Mouse (Mus musculus) stomach, postnatal 0 days (tissue): ENCODE results near the gene Pars2. TPM values are rescaled to one million over a fixed set of nuclear protein-coding genes. Genes with fewer than 3 reads are reported as not detected.

Source experiments
- ATAC-seq: fragments of 200-750 bp; cut with Nextera tagmentation; 2 replicates; pipeline ENCODE4 v1.8.0; 2017; ENCODE audit not compliant: low FRiP score, low TSS enrichment
- DNase-seq: peaks from one replicate; pipeline ENCODE4 v3.0.0-alpha.2; 2016; ENCODE audit warnings: low spot score
- H3K27ac ChIP-seq: fragments of 300-500 bp; sonication (generic); replicated peaks from 2 replicates; pipeline ENCODE4 v1.5.1; 2014; ENCODE audit warnings: mild to moderate bottlenecking, control low read depth
- H3K27me3 ChIP-seq: fragments of 300-500 bp; sonication (generic); 2 replicates; pipeline ENCODE4 v1.6.1; 2014; ENCODE audit warnings: low read length; ENCODE audit not compliant: control insufficient read depth, insufficient read depth
- H3K36me3 ChIP-seq: fragments of 300-500 bp; sonication (generic); 2 replicates; pipeline ENCODE4 v1.6.1; 2014; ENCODE audit warnings: low read length, mixed read lengths; ENCODE audit not compliant: control insufficient read depth, insufficient read depth
- H3K4me1 ChIP-seq: fragments of 300-500 bp; sonication (generic); replicated peaks from 2 replicates; pipeline ENCODE4 v1.6.1; 2014; ENCODE audit warnings: antibody characterized with exemption; ENCODE audit not compliant: control insufficient read depth, insufficient read depth
- H3K4me2 ChIP-seq: fragments of 300-500 bp; sonication (generic); replicated peaks from 2 replicates; pipeline ENCODE4 v1.6.1; 2014; ENCODE audit warnings: low read depth, mild to moderate bottlenecking, control low read depth, moderate library complexity
- H3K4me3 ChIP-seq: fragments of 300-500 bp; sonication (generic); 2 replicates; pipeline ENCODE4 v1.5.1; 2014; ENCODE audit warnings: low read depth, low read length, control low read depth
- H3K9ac ChIP-seq: fragments of 300-500 bp; sonication (generic); 2 replicates; pipeline ENCODE4 v1.6.1; 2014; ENCODE audit warnings: mild to moderate bottlenecking, low read length, control low read depth, mixed read lengths
- H3K9me3 ChIP-seq: fragments of 300-500 bp; sonication (generic); 2 replicates; pipeline ENCODE4 v1.6.1; 2016; ENCODE audit warnings: low read length; ENCODE audit not compliant: control insufficient read depth
- CTCF ChIP-seq: IDR thresholded peaks from 2 replicates; pipeline ENCODE4 v1.5.1; 2016; ENCODE audit warnings: antibody characterized with exemption, low read depth, mild to moderate bottlenecking, moderate library complexity
- EP300 ChIP-seq: optimal IDR thresholded peaks from 2 replicates; pipeline ENCODE3; 2016; ENCODE audit warnings: antibody characterized with exemption
- WGBS: fragments of 180-500 bp; shearing (Covaris S2); extraction: QIAGEN DNeasy Blood & Tissue Kit; methylation state at CpG from one replicate; pipeline ENCODE4 v1.1.7; 2014; 5-methylcytosine and 5-hydroxymethylcytosine counted together
- polyA plus RNA-seq: library from polyadenylated mRNA; unstranded; fragments of >200 nt; fragmentation: Nextera tagmentation; extraction: Ambion mirVana; gene quantifications from 2 replicates; pipeline ENCODE4 v1.2.1, GENCODE M21; 2015

The Pars2 gene
- polyA plus RNA-seq, 1 experiment from 2014 or later = 5.9 TPM

DNA sequence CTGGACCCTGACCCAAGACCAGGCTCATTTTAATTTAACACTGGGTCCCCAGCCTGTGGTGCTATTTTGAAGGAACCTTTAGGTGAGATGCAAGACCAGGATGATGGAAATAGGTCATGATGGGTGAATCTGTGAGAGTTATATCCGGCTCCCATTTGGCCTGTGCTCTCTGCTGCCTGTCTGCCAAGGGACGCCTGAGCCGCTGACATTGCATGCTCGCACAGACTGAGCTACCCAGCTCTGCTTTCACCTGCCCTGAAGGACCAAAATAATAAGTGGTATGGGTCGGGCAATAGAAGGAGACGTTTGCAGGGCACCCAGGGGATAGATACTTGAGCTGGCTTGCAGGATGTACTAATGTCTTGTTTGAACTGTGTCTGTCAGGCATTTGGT, 6.7 kb upstream of the Pars2 start:
- WGBS = 57% methylated on average over 6 of the region's 6 CpGs
- ATAC-seq (no peak), DNase-seq (no peak)
- H3K9ac ChIP-seq = no peak overlapping the region
- no peaks in the 10 kb centered on the region for H3K27me3 ChIP-seq
- no peaks in the 10 kb centered on the region for H3K9me3 ChIP-seq
- H3K4me1 ChIP-seq = no peaks in the 10 kb centered on the region
- H3K4me3 ChIP-seq = no peak overlapping the region
- TF ChIP-seq EP300 (no peak), CTCF (no peak)
- no peak overlapping the region for H3K4me2 ChIP-seq
- no peak overlapping the region for H3K27ac ChIP-seq
- no peaks in the 10 kb centered on the region for H3K36me3 ChIP-seq

DNA sequence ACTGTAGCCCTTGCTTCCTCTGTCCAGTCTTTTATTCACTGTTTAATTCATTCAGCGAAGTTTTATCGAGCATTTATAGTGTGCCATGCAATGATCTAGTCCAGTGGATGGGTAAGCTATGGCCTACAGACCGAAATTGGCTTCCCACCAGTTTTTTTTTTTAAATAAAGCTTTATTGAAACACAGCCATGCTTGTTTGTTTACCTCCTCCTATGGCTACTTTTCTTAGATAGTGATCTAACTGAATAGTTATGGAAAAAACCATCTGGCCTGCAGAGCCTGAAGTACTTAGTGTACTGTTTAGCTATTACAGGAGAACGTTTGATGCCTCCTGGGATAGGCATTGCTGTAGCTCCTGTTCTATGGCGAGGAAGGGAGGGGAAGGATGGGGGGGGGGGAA, 5.1 kb upstream of the Pars2 start:
- no peak for TF ChIP-seq CTCF
- TF ChIP-seq EP300 = no peak
- Histone ChIP-seq H3K27me3 (no peaks in the 10 kb centered on the region), H3K27ac (no peak overlapping the region), H3K36me3 (no peaks in the 10 kb centered on the region), H3K4me1 (no peaks in the 10 kb centered on the region), H3K4me3 (no peak overlapping the region), H3K9ac (no peak overlapping the region), H3K9me3 (no peaks in the 10 kb centered on the region), H3K4me2 (no peak overlapping the region)
- DNase-seq = no peak
- WGBS = 81% methylated on average over 5 of the region's 5 CpGs
- no peak for ATAC-seq

DNA sequence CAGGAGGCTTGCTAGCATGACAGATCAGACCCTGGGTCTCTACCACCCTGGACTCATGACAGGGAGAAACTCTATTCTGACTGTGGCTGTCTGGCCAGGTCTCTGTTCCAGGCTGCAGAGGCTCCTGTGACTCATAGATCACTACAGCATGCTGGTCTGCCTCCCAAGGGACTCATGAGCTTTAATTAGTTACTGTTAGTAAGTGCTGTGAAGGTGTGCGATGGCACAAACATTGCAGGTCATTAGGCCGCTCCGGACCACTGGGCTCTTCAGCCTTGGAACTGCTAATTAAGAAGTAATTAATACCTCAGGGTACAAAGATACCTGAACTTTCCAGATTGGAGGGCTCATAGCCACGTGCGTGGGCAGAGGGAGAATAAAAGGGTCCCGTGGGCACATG, 3.7 kb upstream of the Pars2 start:
- Histone ChIP-seq H3K27ac (no peak overlapping the region), H3K9ac (no peak overlapping the region), H3K4me2 (no peak overlapping the region), H3K36me3 (no peaks in the 10 kb centered on the region), H3K27me3 (no peaks in the 10 kb centered on the region), H3K4me3 (no peak overlapping the region), H3K9me3 (no peaks in the 10 kb centered on the region), H3K4me1 (0 out of 2 replicates have a peak, but pooled peaks cover 3% of the 10 kb centered on the region)
- no peak for ATAC-seq
- no peak for DNase-seq
- WGBS = 84% methylated on average over 6 of the region's 6 CpGs
- TF ChIP-seq EP300 = no peak
- no peak for TF ChIP-seq CTCF

DNA sequence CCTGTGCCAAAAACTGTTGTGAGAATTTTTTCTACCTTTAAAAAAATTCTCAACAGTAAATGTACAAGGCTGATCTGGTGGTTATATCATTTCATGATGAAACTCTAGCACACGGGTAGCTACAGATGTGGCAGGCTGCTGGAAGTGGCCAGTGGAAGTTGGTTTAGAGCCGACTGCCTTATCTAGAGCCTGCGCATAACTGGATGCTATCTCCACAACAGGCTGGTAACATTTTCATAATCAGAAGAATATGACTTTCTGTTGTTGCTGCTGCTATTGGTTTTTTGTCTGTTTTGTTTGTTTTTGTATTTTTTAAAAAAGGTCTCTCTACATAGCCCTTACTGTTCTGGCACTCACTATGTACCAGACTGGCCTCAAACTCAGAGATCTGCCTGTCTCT, 1.7 kb downstream of the Pars2 start:
- H3K4me1 ChIP-seq = 0 out of 2 replicates have a peak, but pooled peaks cover 3% of the 10 kb centered on the region
- peaks cover 8% of the 10 kb centered on the region for H3K36me3 ChIP-seq
- H3K4me3 ChIP-seq = no peak overlapping the region
- no peak overlapping the region for H3K4me2 ChIP-seq
- TF ChIP-seq CTCF (no peak), EP300 (no peak)
- no peak overlapping the region for H3K9ac ChIP-seq
- DNase-seq = no peak
- no peak for ATAC-seq
- WGBS = 93% methylated on average over 3 of the region's 3 CpGs
- H3K9me3 ChIP-seq = no peaks in the 10 kb centered on the region
- H3K27ac ChIP-seq = no peak overlapping the region
- no peaks in the 10 kb centered on the region for H3K27me3 ChIP-seq

DNA sequence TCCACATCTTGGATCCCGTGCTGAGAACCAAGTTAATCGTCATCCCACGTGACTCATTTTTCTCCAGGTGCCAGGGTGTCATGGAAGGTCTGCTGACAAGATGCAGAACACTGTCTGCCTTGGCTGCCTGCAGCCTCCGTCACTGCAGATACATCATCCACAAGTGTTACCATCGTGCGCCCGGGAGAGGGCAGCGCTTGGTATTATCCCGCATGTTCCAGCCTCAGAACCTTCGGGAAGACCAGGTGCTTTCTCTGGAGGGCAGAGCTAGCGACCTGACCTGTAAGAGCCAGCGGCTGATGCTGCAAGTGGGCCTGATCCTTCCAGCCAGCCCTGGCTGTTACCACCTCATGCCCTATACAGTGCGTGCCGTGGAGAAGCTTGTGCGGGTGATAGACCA, 2.2 kb downstream of the Pars2 start:
- Histone ChIP-seq H3K9ac (no peak overlapping the region), H3K36me3 (peaks cover 10% of the 10 kb centered on the region), H3K4me1 (0 out of 2 replicates have a peak, but pooled peaks cover 3% of the 10 kb centered on the region), H3K4me2 (no peak overlapping the region), H3K9me3 (no peaks in the 10 kb centered on the region), H3K27me3 (no peaks in the 10 kb centered on the region), H3K27ac (no peak overlapping the region), H3K4me3 (no peak overlapping the region)
- 91% methylated on average over 15 of the region's 15 CpGs for WGBS
- TF ChIP-seq EP300 = no peak
- no peak for TF ChIP-seq CTCF
- DNase-seq (no peak), ATAC-seq (no peak)

DNA sequence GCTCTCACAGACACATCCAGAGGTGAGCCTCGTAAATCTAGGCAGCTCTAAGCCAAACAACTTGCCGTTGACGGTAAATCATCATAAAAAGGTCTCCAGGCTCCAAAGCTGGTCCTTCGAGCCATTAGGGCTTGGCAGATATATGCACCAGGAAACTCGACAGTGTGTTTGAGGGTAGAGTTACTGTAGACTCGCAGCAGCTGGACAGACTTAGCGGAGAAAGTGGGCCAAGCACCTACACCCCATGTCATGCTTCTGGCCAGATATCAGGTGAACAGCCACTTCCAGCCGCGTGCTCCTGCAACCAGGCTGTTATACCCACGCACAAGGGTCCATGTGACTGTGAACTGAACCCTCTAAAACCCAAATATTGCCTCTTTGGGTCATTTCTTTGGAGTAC, 4.8 kb downstream of the Pars2 start:
- Histone ChIP-seq H3K4me2 (no peak overlapping the region), H3K36me3 (peaks cover 19% of the 10 kb centered on the region), H3K4me3 (no peak overlapping the region), H3K4me1 (0 out of 2 replicates have a peak, but pooled peaks cover 3% of the 10 kb centered on the region), H3K9ac (no peak overlapping the region), H3K9me3 (no peaks in the 10 kb centered on the region), H3K27me3 (no peaks in the 10 kb centered on the region), H3K27ac (no peak overlapping the region)
- WGBS = 84% methylated on average over 10 of the region's 10 CpGs
- no peak for DNase-seq
- ATAC-seq = no peak
- TF ChIP-seq CTCF (no peak), EP300 (no peak)
